Mouse (Mus musculus): ENCODE results near the gene Acbd4. TPM values are rescaled to one million over a fixed set of nuclear protein-coding genes. Genes with fewer than 3 reads are reported as not detected.

Gene Acbd4
- total and polyA plus RNA-seq, 3 experiments, result 16.6 to 18.3 TPM; not detected in 1

- peak; percentile 76; the same call in 1 of the 2 replicates for TF ChIP-seq ZMIZ1 (IDR thresholded peaks at IDR 0.05; ENCODE audit: low read depth, low read length)
- no peak for TF ChIP-seq TAL1 (IDR thresholded peaks at IDR 0.05; ENCODE audit: low read length)
- peak; percentile 87 for TF ChIP-seq SIN3A (IDR thresholded peaks at IDR 0.05; ENCODE audit: low read length)
- no peak for TF ChIP-seq NRF1 (IDR thresholded peaks at IDR 0.05; ENCODE audit: insufficient read depth, low read depth, low read length, poor library complexity, severe bottlenecking)
- no peak for TF ChIP-seq GABPA (IDR thresholded peaks at IDR 0.05; ENCODE audit: low read depth, low read length)
- TF ChIP-seq MAFK (IDR thresholded peaks at IDR 0.05; ENCODE audit: borderline replicate concordance, low read depth, low read length), result peak; percentile 68; the same call in 1 of the 2 replicates
- peak; percentile 93 for TF ChIP-seq USF1 (IDR thresholded peaks at IDR 0.05; ENCODE audit: low read depth, low read length)
- peak; percentile 52; the same call in 1 of the 2 replicates for TF ChIP-seq TCF12 (IDR thresholded peaks at IDR 0.05; ENCODE audit: low read depth, low read length)
- peak; percentile 56; the same call in 1 of the 2 replicates for TF ChIP-seq MYB (IDR thresholded peaks at IDR 0.05; ENCODE audit: low read depth, low read length)
- TF ChIP-seq MXI1 (IDR thresholded peaks at IDR 0.05; ENCODE audit: low read depth, low read length), result peak; percentile 68
- peak in 1 of 2 experiments; percentile 36; a peak in 2 of 4 replicates for TF ChIP-seq EP300 (IDR thresholded peaks at IDR 0.05; ENCODE audit: low read depth in 1 of 2, low read length in 2 of 2)
- TF ChIP-seq GATA1 (IDR thresholded peaks at IDR 0.05; ENCODE audit: low read depth, low read length), result no peak
- TF ChIP-seq CHD2 (IDR thresholded peaks at IDR 0.05; ENCODE audit: low read length), result no peak; the same call in 1 of the 2 replicates
- TF ChIP-seq TBP (IDR thresholded peaks at IDR 0.05; ENCODE audit: low read depth, low read length), result peak; percentile 86
- TF ChIP-seq JUND (IDR thresholded peaks at IDR 0.05; ENCODE audit: low read depth, low read length), result no peak
- peak; percentile 92 for TF ChIP-seq MYC (IDR thresholded peaks at IDR 0.05; ENCODE audit: low read depth, low read length)
- no peak for TF ChIP-seq MAZ (IDR thresholded peaks at IDR 0.05; ENCODE audit: low read depth, low read length)
- TF ChIP-seq RCOR1 (IDR thresholded peaks at IDR 0.05; ENCODE audit: low read depth, low read length), result peak; percentile 25; the same call in 1 of the 2 replicates
- TF ChIP-seq HCFC1 (IDR thresholded peaks at IDR 0.05; ENCODE audit: low read depth, low read length), result peak; percentile 62; the same call in 1 of the 2 replicates
- TF ChIP-seq E2F4 (IDR thresholded peaks at IDR 0.05; ENCODE audit: borderline replicate concordance, low read depth, low read length), result peak; percentile 59; the same call in 1 of the 2 replicates
- TF ChIP-seq MAX (IDR thresholded peaks at IDR 0.05; ENCODE audit: low read length), result peak; percentile 80
These were observed 12.9 kb downstream of the Acbd4 start (continued) for GRCm38 (mm10) chr11:103114270-103114943.

GRCm38 (mm10) chr11:103115163-103116007 lies 13.9 kb downstream of the Acbd4 start:
- Histone ChIP-seq H3K27me3 (ENCODE audit: control insufficient read depth in 1 of 2, insufficient read depth in 2 of 2, low read length in 2 of 2) (no peaks in the 10 kb centered on the region), H3K4me3 (ENCODE audit: control insufficient read depth in 1 of 2, insufficient read depth in 1 of 2, low read depth in 2 of 2, low read length in 2 of 2) (peak overlapping the region; percentile 61 to 85), H3K36me3 (ENCODE audit: control insufficient read depth in 1 of 2, insufficient read depth in 2 of 2, low read length in 2 of 2) (peaks cover 0 to 16% of the 10 kb centered on the region in 2 experiments; a peak in 2 of 4 replicates), H3K4me1 (ENCODE audit: control insufficient read depth in 1 of 2, insufficient read depth in 2 of 2, low read length in 2 of 2) (peaks cover 7 to 8% of the 10 kb centered on the region in 2 experiments; a peak in 3 of 4 replicates), H3K9me3 (replicated peaks; ENCODE audit: insufficient read depth, low read length) (no peaks in the 10 kb centered on the region), H3K27ac (ENCODE audit: control insufficient read depth, low read depth, low read length) (peak overlapping the region; percentile 95), H3K9ac (ENCODE audit: control insufficient read depth, low read depth, low read length, poor library complexity, severe bottlenecking) (peak overlapping the region; percentile 96), H3K79me2 (ENCODE audit: control insufficient read depth, insufficient read depth, low read length, poor library complexity) (peaks cover 29% of the 10 kb centered on the region)
- peak; percentile 97 for DNase-seq (ENCODE audit: low read depth, low spot score)
- TF ChIP-seq MYB (IDR thresholded peaks at IDR 0.05; ENCODE audit: low read depth, low read length), result no peak
- TF ChIP-seq HCFC1 (IDR thresholded peaks at IDR 0.05; ENCODE audit: low read depth, low read length), result peak; percentile 80
- peak; percentile 97 for TF ChIP-seq KAT2A (conservative IDR thresholded peaks at IDR 0.05; ENCODE audit: low read depth, low read length)
- no peak for TF ChIP-seq MAZ (IDR thresholded peaks at IDR 0.05; ENCODE audit: low read depth, low read length)
- no peak for TF ChIP-seq SMC3 (IDR thresholded peaks at IDR 0.05; ENCODE audit: low read depth, low read length)
- no peak; the same call in 1 of the 2 replicates for TF ChIP-seq MAFK (IDR thresholded peaks at IDR 0.05; ENCODE audit: borderline replicate concordance, low read depth, low read length)
- TF ChIP-seq ZNF384 (IDR thresholded peaks at IDR 0.05; ENCODE audit: low read depth, low read length), result peak; percentile 71
- no peak for TF ChIP-seq POLR2AphosphoS5 (IDR thresholded peaks at IDR 0.05; ENCODE audit: borderline replicate concordance, low read depth, low read length)
- TF ChIP-seq CHD2 (IDR thresholded peaks at IDR 0.05; ENCODE audit: low read length), result peak; percentile 64
- no peak for TF ChIP-seq UBTF (IDR thresholded peaks at IDR 0.05; ENCODE audit: borderline replicate concordance, insufficient read depth, low read depth, low read length)
- no peak for TF ChIP-seq RAD21 (IDR thresholded peaks at IDR 0.05; ENCODE audit: low read depth, low read length)
- no peak for TF ChIP-seq TAL1 (IDR thresholded peaks at IDR 0.05; ENCODE audit: low read length)
- TF ChIP-seq MXI1 (IDR thresholded peaks at IDR 0.05; ENCODE audit: low read depth, low read length), result peak; percentile 65
- 0 out of 2 replicates have a peak, but pooled peaks have one; percentile 34 for TF ChIP-seq GATA1 (IDR thresholded peaks at IDR 0.05; ENCODE audit: low read depth, low read length)
- TF ChIP-seq GABPA (IDR thresholded peaks at IDR 0.05; ENCODE audit: low read depth, low read length), result no peak
- no peak; the same call in 1 of the 2 replicates for TF ChIP-seq ZKSCAN1 (IDR thresholded peaks at IDR 0.05; ENCODE audit: low read depth, low read length)
- peak; percentile 89 for TF ChIP-seq TBP (IDR thresholded peaks at IDR 0.05; ENCODE audit: low read depth, low read length)
- TF ChIP-seq MEF2A (IDR thresholded peaks at IDR 0.05; ENCODE audit: extremely low read depth, insufficient replicate concordance, low read depth, low read length, poor library complexity, severe bottlenecking), result no peak

Measured in MEL (cell line).